Mouse (Mus musculus) brown adipose tissue, adult 24 weeks (tissue): ENCODE data around the gene Lamtor4. TPM values are rescaled to one million over a fixed set of nuclear protein-coding genes. Genes with fewer than 3 reads are reported as not detected.

Experiments used
- H3K27ac ChIP-seq: fragments of 200-500 bp; replicated peaks from 2 replicates; pipeline ENCODE4 v1.5.1; 2012; ENCODE audit warnings: low read depth, mild to moderate bottlenecking, low read length
- H3K4me1 ChIP-seq: fragments of 200-500 bp; 2 replicates; pipeline ENCODE4 v1.6.1; 2012; ENCODE audit warnings: low read length, mixed read lengths; ENCODE audit not compliant: control insufficient read depth, insufficient read depth, insufficient read length
- H3K4me3 ChIP-seq: fragments of 200-500 bp; 2 replicates; pipeline ENCODE4 v1.5.1; 2012; ENCODE audit warnings: low read depth, mild to moderate bottlenecking, low read length, moderate library complexity; ENCODE audit not compliant: insufficient read depth
- polyA plus RNA-seq: library from polyadenylated mRNA; stranded (reverse); fragments of >200 nt; gene quantifications from 2 replicates; pipeline ENCODE4 v1.2.4, GENCODE M21; 2012; ENCODE audit not compliant: missing spikeins, insufficient read depth, insufficient read length

Lamtor4 gene
- polyA plus RNA-seq, 1 experiment: 102 TPM

DNA sequence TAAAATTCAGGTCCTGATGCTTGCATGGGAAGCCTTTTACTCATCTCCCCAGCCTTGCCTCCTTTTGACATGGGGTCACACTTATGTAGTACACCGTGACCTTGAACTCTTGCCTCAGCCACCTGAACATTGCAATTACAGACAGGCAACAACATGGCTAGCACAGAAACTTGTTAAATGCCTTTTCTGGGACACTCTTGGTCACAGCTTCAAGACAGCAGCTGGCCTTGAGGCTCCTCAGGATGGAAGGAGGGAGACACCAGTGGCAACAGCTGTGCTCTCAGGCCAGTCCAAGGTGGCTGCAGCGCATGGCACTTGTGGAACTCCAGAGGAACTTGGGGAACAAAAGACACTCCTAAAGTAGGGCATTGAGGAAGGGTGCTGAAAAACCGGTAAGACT is 11.8 kb downstream of the Lamtor4 start:
- Histone ChIP-seq H3K4me1 (no peaks in the 10 kb centered on the region), H3K4me3 (no peak overlapping the region), H3K27ac (no peak overlapping the region)

- H3K27ac ChIP-seq: no peak overlapping the region
- no peaks in the 10 kb centered on the region for H3K4me1 ChIP-seq
- no peak overlapping the region for H3K4me3 ChIP-seq
These were observed 13.7 kb downstream of the Lamtor4 start for GRCm38 (mm10) chr5:138268980-138269379.

DNA sequence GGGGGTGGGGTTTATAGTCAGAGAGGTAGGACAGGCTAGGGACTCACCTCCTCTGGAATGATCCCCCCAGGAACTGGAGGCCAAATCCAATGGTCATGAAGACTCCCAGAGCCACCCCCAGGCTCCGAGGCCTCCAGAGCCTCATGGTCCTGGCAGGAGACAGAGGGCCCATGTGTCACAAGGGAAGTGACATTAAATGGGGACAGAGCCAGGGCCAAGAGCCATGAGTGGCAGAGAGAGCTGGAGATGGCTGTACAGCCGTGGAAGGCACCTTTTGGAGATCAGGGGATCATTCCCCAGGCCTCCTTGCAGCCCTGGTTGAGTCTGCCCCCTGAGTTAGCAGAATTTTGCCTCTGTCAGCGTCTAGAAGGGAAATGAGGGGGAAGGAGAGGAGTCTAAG is 15.9 kb downstream of the Lamtor4 start:
- no peak overlapping the region for H3K27ac ChIP-seq
- no peaks in the 10 kb centered on the region for H3K4me1 ChIP-seq

GRCm38 (mm10) chr5:138272409-138272923 is 17.2 kb downstream of the Lamtor4 start, which contains the start of gene Gal3st4:
Gal3st4 (minus strand) TSS chr5:138272840.
- H3K4me1 ChIP-seq: no peaks in the 10 kb centered on the region
- H3K27ac ChIP-seq: no peak within 1 kb of the TSS
- no peak within 1 kb of the TSS for H3K4me3 ChIP-seq

More for the DNA sequence above, 15.9 kb downstream of the Lamtor4 start:
- no peak overlapping the region for H3K4me3 ChIP-seq

DNA sequence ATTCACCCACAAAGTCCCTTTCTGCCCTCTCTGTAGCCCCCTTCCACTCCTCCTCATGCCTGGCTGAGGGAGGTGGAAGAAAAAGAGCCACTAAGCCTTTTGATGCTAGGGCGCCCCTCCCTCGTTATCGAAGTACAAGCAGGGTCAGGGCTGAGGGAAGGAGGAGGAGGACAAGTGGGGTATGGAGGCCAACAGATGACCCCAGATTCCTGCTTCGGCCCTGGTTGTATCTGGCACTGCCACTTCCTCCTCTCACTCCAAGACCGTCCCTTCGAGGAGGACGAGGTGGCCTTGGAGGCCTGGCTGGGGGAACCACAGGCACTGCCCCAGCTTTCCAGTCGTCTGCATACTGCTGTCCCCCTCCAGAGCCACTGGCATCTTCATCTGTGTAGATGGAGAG is 18.9 kb downstream of the Lamtor4 start:
- Histone ChIP-seq H3K4me1 (no peaks in the 10 kb centered on the region), H3K27ac (no peak overlapping the region), H3K4me3 (no peak overlapping the region)

DNA sequence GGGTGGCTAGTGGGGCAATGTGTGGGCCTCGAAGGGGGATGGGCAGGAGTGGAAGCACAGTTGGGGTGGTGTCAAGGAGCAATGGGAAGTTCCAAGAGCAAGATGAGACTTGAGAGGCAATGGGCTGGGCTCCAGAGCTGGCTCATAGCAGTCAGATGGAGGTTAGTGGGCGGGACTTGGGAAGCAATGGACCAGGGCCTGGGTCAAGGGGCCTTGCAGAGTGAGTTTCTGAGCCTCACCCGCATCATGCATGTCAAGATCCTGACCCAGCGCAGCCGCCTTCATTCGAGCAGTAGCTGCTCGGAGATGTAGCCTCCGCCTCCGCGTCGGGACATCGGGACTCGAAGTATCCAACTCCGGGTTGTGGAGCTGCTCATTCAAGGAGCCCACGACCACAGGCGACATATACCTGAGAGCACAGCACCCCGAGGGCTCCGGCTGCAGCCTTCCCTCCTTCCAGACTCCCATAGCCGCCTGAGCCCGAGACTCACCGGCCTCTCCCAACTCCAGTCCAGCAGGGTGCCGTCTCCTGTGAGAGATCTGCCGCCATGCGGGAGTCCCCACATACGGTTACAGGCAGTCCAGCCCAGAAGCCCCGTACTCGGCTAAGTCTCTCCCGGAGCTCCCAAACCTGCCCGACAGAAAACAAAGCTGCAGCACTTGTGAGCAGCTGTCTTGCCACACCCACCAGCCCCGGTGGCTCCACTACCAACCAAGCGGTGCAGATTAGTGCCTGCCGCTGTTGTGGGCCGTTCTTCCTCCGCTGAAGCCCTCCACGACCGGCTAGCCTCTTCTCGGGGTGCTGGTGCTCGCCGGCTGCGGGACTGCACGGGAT is 20.2 kb downstream of the Lamtor4 start:
- Histone ChIP-seq H3K4me3 (no peak overlapping the region), H3K27ac (no peak overlapping the region), H3K4me1 (no peaks in the 10 kb centered on the region)

- no peak overlapping the region for H3K4me3 ChIP-seq
- no peak overlapping the region for H3K27ac ChIP-seq
- H3K4me1 ChIP-seq: no peaks in the 10 kb centered on the region
These were observed 22.7 kb downstream of the Lamtor4 start for GRCm38 (mm10) chr5:138277994-138278393.

DNA sequence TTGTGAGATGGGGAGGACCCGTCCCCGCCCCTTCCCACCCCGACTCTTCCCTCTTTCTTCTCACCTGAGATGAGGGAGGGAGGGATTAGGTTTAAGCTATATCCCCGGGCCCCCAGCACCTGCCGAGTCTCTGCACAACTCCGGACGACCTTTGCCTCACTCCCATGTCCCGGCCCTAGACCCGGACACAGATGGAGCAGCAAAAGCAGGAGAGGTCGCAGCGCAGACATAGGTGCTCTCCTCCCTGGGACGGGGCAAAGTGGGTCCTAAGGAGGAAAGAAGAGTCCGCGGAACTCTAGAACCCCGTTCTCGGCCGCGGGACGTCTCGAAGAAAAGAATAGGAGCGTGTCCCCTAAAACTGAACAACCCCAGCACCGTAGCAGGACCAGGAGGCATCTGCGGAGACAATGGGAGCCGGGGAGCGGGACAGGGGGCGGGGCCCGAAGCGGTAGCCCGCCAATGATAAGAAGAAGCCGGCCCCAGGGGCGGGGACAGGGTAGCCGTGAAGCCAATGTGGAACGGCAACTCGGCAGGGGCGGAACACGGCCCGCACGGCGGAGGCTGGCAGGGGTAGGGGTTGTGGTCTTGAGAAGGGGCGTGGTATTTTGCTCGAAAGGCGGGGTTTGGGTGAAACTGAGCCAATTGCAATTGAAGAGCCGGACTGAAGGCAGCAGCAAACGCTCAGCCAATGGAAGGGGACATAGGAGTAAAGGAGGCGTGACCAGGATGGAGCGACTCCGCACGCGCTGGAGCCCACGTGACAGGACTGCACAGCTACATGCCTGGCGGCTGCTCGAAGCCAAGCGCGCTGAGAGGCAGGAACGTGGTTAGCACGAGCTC is 24.5 kb downstream of the Lamtor4 start, which contains the start of the genes Gm43720, Gpc2 and Stag3:
TSS of gene Gm43720 (minus strand) at position 374 of the 840 bp plus-strand sequence.
TSS of gene Gpc2 (minus strand) at position 421 of the 840 bp plus-strand sequence.
TSS of gene Stag3 (plus strand) at position 656 of the 840 bp plus-strand sequence.
- Histone ChIP-seq H3K4me3 (peak within 1 kb of the TSS; percentile 52), H3K4me1 (no peaks in the 10 kb centered on the region), H3K27ac (no peak within 1 kb of the TSS)

DNA sequence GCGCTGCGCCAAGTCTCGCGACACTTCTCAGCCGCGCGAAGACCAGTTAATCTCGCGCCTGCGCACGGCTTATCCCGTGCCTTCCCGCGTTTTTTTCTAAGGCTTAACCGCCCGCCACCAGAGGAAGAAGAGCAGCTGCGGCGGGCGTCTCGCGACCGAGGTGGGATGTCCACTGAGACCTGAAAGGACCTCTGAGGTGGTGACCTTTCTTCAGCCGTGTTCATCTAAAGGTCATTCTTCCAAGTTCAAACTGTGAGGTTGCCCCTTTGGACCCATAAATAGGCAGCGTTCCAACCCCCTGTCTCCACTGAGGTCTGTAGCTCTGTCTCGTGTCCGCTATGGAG is 25.1 kb downstream of the Lamtor4 start:
- H3K4me3 ChIP-seq: peak overlapping the region; percentile 52
- H3K4me1 ChIP-seq: no peaks in the 10 kb centered on the region
- H3K27ac ChIP-seq: no peak overlapping the region

GRCm38 (mm10) chr5:138280829-138281228 is 25.5 kb downstream of the Lamtor4 start:
- Histone ChIP-seq H3K4me3 (no peak overlapping the region), H3K4me1 (no peaks in the 10 kb centered on the region), H3K27ac (no peak overlapping the region)

DNA sequence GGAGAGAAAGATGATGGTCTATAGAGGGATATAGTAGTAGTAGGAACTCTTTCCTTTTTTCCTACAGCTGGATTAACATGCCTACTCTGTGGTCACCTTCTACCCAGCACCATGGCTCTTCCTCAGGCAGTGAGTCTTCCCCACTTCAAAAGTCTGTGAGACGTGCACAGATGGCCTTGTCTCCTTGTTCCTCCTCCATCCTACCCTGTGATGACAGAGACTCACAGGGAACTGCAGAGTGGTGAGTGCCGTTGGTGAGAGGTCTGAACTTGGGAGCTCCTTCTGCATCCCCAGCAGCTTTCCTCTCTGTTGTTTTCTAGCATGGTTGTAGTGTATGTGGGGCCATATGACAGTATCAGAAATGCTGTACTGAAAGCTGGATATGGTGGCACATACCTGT is 26.5 kb downstream of the Lamtor4 start:
- H3K4me3 ChIP-seq: no peak overlapping the region
- no peaks in the 10 kb centered on the region for H3K4me1 ChIP-seq
- no peak overlapping the region for H3K27ac ChIP-seq

- Histone ChIP-seq H3K4me3 (no peak overlapping the region), H3K27ac (no peak overlapping the region), H3K4me1 (no peaks in the 10 kb centered on the region)
These were observed 28.3 kb downstream of the Lamtor4 start for GRCm38 (mm10) chr5:138283540-138283939.

DNA sequence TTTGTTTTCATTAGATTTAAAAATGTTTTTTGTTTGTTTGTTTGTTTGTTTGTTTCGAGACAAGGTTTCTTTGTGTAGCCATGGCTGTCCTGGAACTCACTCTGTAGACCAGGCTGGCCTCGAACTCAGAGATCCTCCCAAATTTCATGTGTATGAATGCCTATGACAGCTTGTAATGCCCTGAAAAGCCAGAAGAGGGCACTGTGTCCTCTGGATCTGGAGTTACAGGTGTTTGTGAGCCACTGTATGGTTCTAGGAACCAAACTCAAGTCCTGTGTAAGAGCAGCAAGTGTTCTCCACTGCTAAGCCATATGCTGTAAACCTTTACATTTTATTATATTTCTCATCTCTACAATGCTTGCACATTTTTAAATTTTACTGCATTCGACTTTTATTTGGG is 32.6 kb downstream of the Lamtor4 start:
- H3K4me3 ChIP-seq: no peak overlapping the region
- no peak overlapping the region for H3K27ac ChIP-seq
- H3K4me1 ChIP-seq: no peaks in the 10 kb centered on the region

DNA sequence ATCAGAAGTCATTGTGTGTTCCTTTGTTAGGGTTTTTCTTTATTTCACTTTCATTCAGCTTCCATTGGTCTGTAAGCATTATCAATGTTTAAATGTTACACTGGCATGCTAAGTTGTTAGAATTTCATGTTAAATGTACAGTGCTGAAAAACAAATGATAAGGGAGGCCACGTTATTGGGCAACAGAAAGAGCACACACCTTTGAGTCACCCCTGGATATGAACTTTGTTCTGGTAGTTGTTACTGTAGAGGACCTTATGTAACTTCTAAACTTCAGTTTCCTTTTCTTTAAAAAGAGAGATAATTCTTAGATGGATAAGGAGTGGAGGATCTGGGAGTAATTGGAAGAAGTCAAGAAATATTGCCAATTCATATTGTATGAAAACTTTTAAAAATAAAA is 36.4 kb downstream of the Lamtor4 start:
- H3K4me3 ChIP-seq: no peak overlapping the region
- H3K27ac ChIP-seq: no peak overlapping the region
- H3K4me1 ChIP-seq: no peaks in the 10 kb centered on the region

GRCm38 (mm10) chr5:138294158-138294557 is 38.9 kb downstream of the Lamtor4 start:
- Histone ChIP-seq H3K4me1 (no peaks in the 10 kb centered on the region), H3K4me3 (no peak overlapping the region), H3K27ac (no peak overlapping the region)
